Mouse (Mus musculus) heart, postnatal 36 days (tissue): Measurements from ENCODE around the gene Spred1. TPM values are rescaled to one million over a fixed set of nuclear protein-coding genes. Genes with fewer than 3 reads are reported as not detected.

Experiments used
- microRNA-seq, 2 experiments: library from miRNA; unstranded; fragments of <30 nt; microRNA quantifications; one replicate each; pipeline ENCODE4 v1.2.0; 2021; ENCODE audit warnings: borderline number of aligned reads in 2 of 2
- total RNA-seq, 2 experiments: library from RNA; stranded (reverse); gene quantifications; 2 replicates each; pipeline ENCODE4 v1.2.3; 2021

Gene Spred1
- total RNA-seq, 2 experiments from 2014 or later = 15.7 to 16.6 TPM

Small RNAs within 50 kb of the gene (microRNA-seq; reads per million reads assigned to microRNA genes)
- gene Mir674 = 1,267 to 1,617 reads per million in 2 experiments

Other genes with a start within 250 kb of the Spred1 start
- gene Tmco5, start 242.7 kb upstream of the Spred1 start, total RNA-seq = not detected
- 10 to 100 TPM; 19.8 to 22.4 TPM for gene Fam98b, start 128.4 kb downstream of the Spred1 start, total RNA-seq
- gene Rasgrp1, start 221.6 kb downstream of the Spred1 start, total RNA-seq = under 1 TPM; 0.30 to 0.61 TPM